Mouse (Mus musculus) embryonic fibroblast, embryonic 13.5 days (primary cell): ENCODE data around the gene Prkcz. TPM values are rescaled to one million over a fixed set of nuclear protein-coding genes. Genes with fewer than 3 reads are reported as not detected.
A peak's percentile ranks its signal among the peaks of the same experiment; 100 is the strongest.

Source experiments
- H3K27ac ChIP-seq: 2 replicates; pipeline ENCODE4 v1.5.1; 2012; ENCODE audit warnings: low read length, control low read depth, inconsistent platforms; ENCODE audit not compliant: insufficient read depth
- H3K4me1 ChIP-seq: 2 replicates; pipeline ENCODE4 v1.6.1; 2011; ENCODE audit warnings: low read length; ENCODE audit not compliant: control insufficient read depth, insufficient read depth
- H3K4me3 ChIP-seq: 2 replicates; pipeline ENCODE4 v1.5.1; 2011; ENCODE audit warnings: mild to moderate bottlenecking, control low read depth, low read length; ENCODE audit not compliant: insufficient read depth
- CTCF ChIP-seq: IDR thresholded peaks from 2 replicates; pipeline ENCODE4 v1.5.1; 2011; ENCODE audit warnings: mild to moderate bottlenecking, control low read depth, low read length, moderate library complexity, borderline replicate concordance; ENCODE audit not compliant: insufficient read depth
- POLR2A ChIP-seq: IDR thresholded peaks from 2 replicates; pipeline ENCODE4 v1.6.1; 2011; ENCODE audit warnings: low read depth, mild to moderate bottlenecking, control low read depth, low read length, moderate library complexity
- polyA plus RNA-seq: library from polyadenylated mRNA; stranded (reverse); fragments of >200 nt; gene quantifications from 2 replicates; pipeline ENCODE4 v1.2.4, GENCODE M21; 2011; ENCODE audit warnings: low read depth; ENCODE audit not compliant: missing spikeins, insufficient read length

Gene Prkcz
- polyA plus RNA-seq, 1 experiment, result 0.63 TPM

DNA sequence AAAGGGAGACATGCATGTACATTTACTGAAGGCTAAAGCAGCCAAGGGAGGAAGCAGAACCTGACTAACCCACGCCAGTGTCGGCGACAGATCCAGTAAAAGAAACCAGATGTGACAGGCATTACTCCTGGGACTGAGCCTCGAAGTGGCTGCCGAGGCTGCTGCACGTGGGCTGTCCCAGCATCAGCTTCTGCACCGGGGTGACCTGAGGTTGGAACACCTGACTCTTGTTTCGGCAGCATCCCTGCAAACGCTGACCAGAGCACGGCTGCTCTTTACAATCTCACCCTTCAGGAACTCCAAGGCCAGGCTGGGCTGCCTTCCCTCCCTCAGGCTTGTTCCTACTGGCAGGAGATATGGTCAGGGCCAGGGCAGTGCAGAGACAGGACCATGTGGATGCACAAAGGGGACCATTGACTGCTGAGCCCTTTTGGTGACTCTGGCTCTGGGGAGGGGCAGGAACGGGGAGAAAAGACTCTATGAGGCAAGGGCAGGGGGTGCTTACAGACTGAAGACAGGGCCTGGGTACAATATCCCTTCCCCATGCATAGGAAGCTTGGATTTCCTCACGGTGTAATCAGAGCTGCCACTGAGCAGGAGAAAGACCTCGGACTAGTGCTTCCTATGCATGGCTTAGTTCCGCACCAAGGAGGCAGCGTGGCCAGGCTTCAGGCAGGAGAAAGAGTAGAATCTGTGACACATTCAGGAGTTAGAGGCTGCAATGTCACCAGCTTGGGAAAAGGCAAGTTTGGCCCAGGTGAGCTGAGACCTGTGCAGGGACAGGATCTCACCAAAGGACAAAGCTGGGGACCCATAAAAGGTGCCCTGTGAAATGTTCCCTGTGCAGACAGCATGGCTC lies 76.4 kb downstream of the Prkcz start:
- no peak overlapping the region for H3K4me3 ChIP-seq
- no peak overlapping the region for H3K27ac ChIP-seq
- no peak for TF ChIP-seq POLR2A
- no peak for TF ChIP-seq CTCF
- peaks cover 24% of the 10 kb centered on the region for H3K4me1 ChIP-seq

DNA sequence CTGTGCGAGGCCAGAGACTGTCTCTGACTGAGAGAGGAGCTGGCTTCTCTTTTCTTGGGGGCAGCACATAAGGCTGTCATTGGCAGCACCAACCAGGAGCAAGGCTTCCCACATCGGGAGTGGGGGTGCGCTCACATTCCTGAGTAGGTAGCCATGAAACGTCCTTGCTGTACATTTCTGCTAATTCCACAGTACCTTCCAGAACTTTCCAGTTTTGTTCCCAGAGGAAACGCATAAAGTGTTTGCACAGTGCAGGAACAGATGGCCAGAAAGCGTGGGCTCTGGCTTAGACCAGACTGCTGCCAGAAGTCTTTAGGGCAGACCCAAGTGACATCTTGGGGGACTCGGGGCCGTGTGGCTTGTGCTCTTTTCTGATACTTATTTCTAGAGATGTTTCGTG lies 77.6 kb downstream of the Prkcz start:
- Histone ChIP-seq H3K27ac (peak overlapping the region; percentile 88), H3K4me1 (peaks cover 24% of the 10 kb centered on the region)

DNA sequence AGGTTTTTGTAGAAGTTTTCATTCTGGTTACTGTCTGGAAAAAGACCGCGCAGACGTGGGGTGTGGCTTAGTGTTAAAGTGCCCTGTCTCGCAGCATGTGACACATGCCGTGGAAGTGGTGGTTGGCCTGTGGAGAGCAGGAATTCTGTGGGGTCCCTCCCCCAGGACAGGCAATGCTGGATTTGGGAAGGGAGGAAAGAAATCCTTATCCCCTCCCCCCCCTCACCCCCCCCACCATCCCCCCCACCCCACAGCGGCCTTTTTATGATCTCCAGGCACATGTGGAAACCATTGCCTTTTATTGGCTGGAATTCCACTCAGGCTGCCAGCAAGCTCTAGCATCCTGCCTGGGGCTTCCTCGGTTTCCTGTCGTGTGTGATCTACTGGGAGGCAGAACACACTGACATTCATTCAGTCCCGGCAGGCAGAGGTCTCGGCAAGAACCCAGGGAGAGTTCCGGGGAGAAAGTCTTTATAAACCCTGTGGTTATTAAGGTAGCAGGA lies 78.1 kb downstream of the Prkcz start:
- Histone ChIP-seq H3K27ac (peak overlapping the region; percentile 90), H3K4me3 (peak overlapping the region; percentile 27), H3K4me1 (peaks cover 24% of the 10 kb centered on the region)
- TF ChIP-seq POLR2A (no peak; the same call in 1 of the 2 replicates), CTCF (no peak)

More for the DNA sequence above, 77.6 kb downstream of the Prkcz start:
- H3K4me3 ChIP-seq, result peak overlapping the region; percentile 27
- TF ChIP-seq POLR2A (no peak), CTCF (no peak)

DNA sequence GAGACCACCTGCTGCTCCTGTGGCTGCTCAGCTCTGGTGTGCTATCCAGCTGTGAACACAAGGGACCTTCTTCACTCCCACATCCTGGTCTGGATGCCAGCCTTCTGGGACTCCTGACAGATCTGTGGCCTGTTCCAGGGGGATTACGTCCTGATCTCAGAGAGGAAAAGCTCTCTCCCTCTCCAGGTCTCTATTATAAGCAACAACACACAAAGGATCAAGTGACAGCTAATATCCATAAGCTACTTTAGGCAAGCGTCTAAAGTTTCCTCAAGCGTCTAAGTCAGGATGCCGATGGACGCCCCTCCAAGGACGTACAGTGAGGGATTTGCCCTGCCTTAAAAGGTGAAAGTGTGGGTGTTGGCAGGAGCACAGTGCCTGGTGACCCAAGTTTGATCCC lies 78.9 kb downstream of the Prkcz start:
- no peak overlapping the region for H3K4me3 ChIP-seq
- H3K27ac ChIP-seq, result peak overlapping the region; percentile 90
- TF ChIP-seq POLR2A, result no peak
- no peak for TF ChIP-seq CTCF
- H3K4me1 ChIP-seq, result peaks cover 26% of the 10 kb centered on the region

GRCm38 (mm10) chr4:155281652-155282051 lies 79.5 kb downstream of the Prkcz start:
- TF ChIP-seq POLR2A (no peak), CTCF (no peak)
- Histone ChIP-seq H3K4me3 (no peak overlapping the region), H3K27ac (peak overlapping the region; percentile 90), H3K4me1 (peaks cover 26% of the 10 kb centered on the region)

DNA sequence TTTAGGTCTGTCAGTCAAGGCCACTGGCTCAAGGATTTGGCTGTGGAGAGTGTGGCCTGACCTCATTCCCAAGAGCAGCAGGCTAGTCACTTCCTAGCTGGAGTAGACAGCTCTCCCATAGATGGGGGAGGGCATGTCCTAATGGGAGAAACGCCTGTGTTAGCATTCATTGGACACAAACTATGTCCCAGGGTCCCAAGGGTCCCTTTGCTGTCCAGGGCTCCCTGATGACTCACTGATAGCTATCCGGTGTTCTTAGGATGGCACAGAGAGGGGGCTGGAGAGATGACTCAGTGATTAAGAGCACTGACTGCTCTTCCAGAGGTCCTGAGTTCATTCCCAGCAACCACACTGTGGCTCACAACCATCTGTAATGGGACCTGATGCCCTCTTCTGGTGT lies 79.9 kb downstream of the Prkcz start:
- Histone ChIP-seq H3K4me3 (no peak overlapping the region), H3K27ac (peak overlapping the region; percentile 90; the same call in 1 of the 2 replicates), H3K4me1 (peaks cover 26% of the 10 kb centered on the region)
- TF ChIP-seq CTCF, result no peak
- TF ChIP-seq POLR2A, result no peak

DNA sequence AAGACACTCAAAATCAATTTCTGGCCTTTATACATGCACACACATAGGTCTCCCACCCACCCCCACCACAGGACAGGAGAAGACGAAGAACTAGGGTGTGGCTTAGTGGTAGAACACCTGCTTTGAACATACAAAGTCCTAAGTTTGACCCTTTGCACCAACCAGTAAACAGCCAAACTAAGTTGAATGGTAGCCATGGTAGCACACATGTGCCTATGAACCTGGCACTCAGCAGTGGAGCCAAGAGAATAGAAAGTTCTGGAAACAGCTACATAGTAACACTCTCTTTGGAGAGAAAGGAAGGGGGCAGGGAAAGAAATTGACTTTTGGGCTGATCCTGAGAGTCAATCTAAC lies 80.4 kb downstream of the Prkcz start:
- H3K4me3 ChIP-seq, result no peak overlapping the region
- H3K27ac ChIP-seq, result peak overlapping the region; percentile 43
- TF ChIP-seq POLR2A (no peak), CTCF (no peak)
- H3K4me1 ChIP-seq, result peaks cover 26% of the 10 kb centered on the region

- Histone ChIP-seq H3K27ac (no peak overlapping the region), H3K4me3 (no peak overlapping the region), H3K4me1 (peaks cover 26% of the 10 kb centered on the region)
- TF ChIP-seq POLR2A (no peak), CTCF (no peak)
Measured at GRCm38 (mm10) chr4:155279926-155280767, 81.0 kb downstream of the Prkcz start.

DNA sequence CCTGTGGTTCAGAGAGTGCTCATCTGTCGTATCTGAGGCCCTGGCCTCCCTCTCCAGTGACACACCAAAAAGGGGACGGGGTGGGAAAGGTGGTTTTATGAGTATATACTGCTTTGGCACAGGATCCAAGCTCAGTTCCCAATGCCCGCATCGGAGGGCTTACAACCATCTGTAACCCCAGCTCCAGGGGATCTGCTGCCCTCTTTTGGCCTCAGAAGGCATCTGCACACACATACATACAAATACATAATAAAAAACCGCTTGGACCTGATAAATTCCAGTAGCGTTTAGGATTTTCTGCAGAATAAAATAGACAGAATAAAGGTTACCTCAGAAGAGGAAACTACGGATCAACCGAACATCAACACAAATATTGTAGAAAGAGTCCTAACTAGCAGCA lies 82.1 kb downstream of the Prkcz start:
- no peak for TF ChIP-seq CTCF
- TF ChIP-seq POLR2A, result no peak
- no peak overlapping the region for H3K27ac ChIP-seq
- peaks cover 22% of the 10 kb centered on the region for H3K4me1 ChIP-seq
- H3K4me3 ChIP-seq, result no peak overlapping the region

GRCm38 (mm10) chr4:155277963-155278362 lies 83.2 kb downstream of the Prkcz start:
- H3K4me3 ChIP-seq, result no peak overlapping the region
- TF ChIP-seq CTCF (no peak), POLR2A (no peak)
- H3K4me1 ChIP-seq, result peaks cover 15% of the 10 kb centered on the region
- H3K27ac ChIP-seq, result no peak overlapping the region
